Mouse (Mus musculus): ENCODE measurements around the gene Hs6st3. TPM values are rescaled to one million over a fixed set of nuclear protein-coding genes. Genes with fewer than 3 reads are reported as not detected.

Gene Hs6st3
- polyA plus RNA-seq, 1 experiment = not detected

DNA sequence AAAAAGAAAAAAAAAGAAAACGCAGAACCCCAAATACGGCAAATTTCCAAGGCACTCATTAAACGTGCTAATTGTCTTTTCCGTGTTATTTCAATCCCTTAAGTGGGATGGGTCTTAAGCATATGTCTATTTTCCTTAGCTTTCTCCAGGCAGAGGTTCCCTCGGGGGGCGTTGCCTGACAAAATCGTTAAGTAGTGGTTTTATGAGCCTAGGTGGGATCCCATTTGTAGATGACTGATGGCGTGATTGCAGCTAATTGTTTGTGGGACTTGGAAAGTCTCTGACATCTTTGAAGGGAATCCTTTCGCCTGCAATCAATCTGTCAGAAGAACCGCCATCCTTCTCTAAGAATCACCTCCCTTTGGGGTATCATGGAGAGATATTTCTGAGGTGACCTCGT lies 662.7 kb downstream of the Hs6st3 start:
- Histone ChIP-seq H3K4me1 (ENCODE audit: control insufficient read depth, insufficient read depth, low read length) (no peaks in the 10 kb centered on the region), H3K4me3 (replicated peaks; ENCODE audit: control insufficient read depth, low read depth, low read length) (no peak overlapping the region), H3K27ac (ENCODE audit: control insufficient read depth, insufficient read depth, low read depth, low read length, poor library complexity) (no peak overlapping the region)
- TF ChIP-seq CTCF (IDR thresholded peaks at IDR 0.05; ENCODE audit: control insufficient read depth, insufficient read depth, low read length) (no peak), POLR2A (IDR thresholded peaks at IDR 0.05; ENCODE audit: borderline replicate concordance, control insufficient read depth, low read depth, low read length) (no peak)
- 72% methylated on average over 11 of the region's 11 CpGs for WGBS

DNA sequence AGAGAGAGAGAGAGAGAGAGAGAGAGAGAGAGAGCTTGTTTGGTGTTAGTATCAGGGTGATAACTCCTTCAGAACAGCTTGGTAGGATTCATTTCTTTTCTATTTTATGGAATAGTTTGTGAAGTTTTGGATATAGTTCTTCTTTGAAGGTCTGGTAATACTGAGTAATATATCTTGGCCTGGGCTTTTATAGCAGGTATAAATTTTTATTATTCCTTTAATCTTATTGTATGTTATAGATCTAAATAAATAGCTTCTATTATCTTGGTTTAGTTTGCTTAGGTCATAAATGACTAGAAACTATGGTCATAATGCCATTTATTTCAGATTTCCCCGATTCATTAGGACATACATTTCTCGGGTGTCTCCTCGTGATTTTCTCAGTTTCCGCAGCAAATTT lies 675.8 kb downstream of the Hs6st3 start:
- Histone ChIP-seq H3K4me1 (ENCODE audit: control insufficient read depth, insufficient read depth, low read length) (no peaks in the 10 kb centered on the region), H3K4me3 (replicated peaks; ENCODE audit: control insufficient read depth, low read depth, low read length) (no peak overlapping the region), H3K27ac (ENCODE audit: control insufficient read depth, insufficient read depth, low read depth, low read length, poor library complexity) (no peak overlapping the region)
- no peak for TF ChIP-seq CTCF (IDR thresholded peaks at IDR 0.05; ENCODE audit: control insufficient read depth, insufficient read depth, low read length)
- no peak for TF ChIP-seq POLR2A (IDR thresholded peaks at IDR 0.05; ENCODE audit: borderline replicate concordance, control insufficient read depth, low read depth, low read length)
- WGBS = 81% methylated on average over 4 of the region's 4 CpGs

DNA sequence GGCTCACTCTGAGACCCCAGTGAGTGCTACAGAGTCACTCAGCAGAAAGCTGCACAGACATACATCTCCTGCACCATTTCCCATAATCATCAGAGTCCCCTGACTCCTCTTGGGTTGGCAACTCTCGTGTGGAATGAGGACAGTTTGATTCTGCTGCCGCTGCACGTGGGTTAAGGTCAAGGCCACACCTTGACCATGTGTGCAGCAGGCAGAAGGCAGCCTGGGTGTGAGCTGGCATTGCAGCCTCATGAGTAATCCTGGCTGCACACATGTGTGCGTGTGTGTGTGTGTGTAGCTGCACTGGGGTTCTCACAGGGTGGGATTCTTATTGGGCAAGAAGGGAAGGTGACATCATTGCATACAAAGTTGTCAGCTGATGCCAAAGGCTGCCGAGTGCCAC lies 677.5 kb downstream of the Hs6st3 start:
- no peak overlapping the region for H3K27ac ChIP-seq (ENCODE audit: control insufficient read depth, insufficient read depth, low read depth, low read length, poor library complexity)
- H3K4me3 ChIP-seq (replicated peaks; ENCODE audit: control insufficient read depth, low read depth, low read length) = no peak overlapping the region
- WGBS = 79% methylated on average over 5 of the region's 5 CpGs
- no peak for TF ChIP-seq CTCF (IDR thresholded peaks at IDR 0.05; ENCODE audit: control insufficient read depth, insufficient read depth, low read length)
- TF ChIP-seq POLR2A (IDR thresholded peaks at IDR 0.05; ENCODE audit: borderline replicate concordance, control insufficient read depth, low read depth, low read length) = no peak
- no peaks in the 10 kb centered on the region for H3K4me1 ChIP-seq (ENCODE audit: control insufficient read depth, insufficient read depth, low read length)

DNA sequence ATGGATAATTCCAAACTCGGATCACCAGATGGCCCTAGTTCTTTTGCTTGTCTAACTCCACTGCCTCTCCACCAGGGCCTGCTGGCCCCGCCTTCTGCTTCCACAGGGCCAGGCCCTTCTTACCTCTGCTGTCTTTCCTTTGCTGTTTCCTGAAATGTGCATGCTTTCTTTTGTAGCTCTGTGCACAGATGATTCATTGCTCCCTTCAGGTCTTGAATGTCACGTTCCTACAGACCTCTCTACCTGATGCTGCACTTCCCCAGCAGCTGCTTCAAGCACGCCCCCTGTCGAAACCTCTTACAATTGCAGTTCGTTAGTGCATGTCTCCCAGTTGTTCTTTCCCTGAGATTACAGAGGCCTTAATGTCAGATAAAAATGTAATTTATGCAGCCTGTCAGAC lies 682.4 kb downstream of the Hs6st3 start:
- H3K27ac ChIP-seq (ENCODE audit: control insufficient read depth, insufficient read depth, low read depth, low read length, poor library complexity) = no peak overlapping the region
- 57% methylated on average over 6 of the region's 6 CpGs for WGBS
- H3K4me1 ChIP-seq (ENCODE audit: control insufficient read depth, insufficient read depth, low read length) = no peaks in the 10 kb centered on the region
- TF ChIP-seq CTCF (IDR thresholded peaks at IDR 0.05; ENCODE audit: control insufficient read depth, insufficient read depth, low read length) (no peak), POLR2A (IDR thresholded peaks at IDR 0.05; ENCODE audit: borderline replicate concordance, control insufficient read depth, low read depth, low read length) (no peak)
- H3K4me3 ChIP-seq (replicated peaks; ENCODE audit: control insufficient read depth, low read depth, low read length) = no peak overlapping the region

DNA sequence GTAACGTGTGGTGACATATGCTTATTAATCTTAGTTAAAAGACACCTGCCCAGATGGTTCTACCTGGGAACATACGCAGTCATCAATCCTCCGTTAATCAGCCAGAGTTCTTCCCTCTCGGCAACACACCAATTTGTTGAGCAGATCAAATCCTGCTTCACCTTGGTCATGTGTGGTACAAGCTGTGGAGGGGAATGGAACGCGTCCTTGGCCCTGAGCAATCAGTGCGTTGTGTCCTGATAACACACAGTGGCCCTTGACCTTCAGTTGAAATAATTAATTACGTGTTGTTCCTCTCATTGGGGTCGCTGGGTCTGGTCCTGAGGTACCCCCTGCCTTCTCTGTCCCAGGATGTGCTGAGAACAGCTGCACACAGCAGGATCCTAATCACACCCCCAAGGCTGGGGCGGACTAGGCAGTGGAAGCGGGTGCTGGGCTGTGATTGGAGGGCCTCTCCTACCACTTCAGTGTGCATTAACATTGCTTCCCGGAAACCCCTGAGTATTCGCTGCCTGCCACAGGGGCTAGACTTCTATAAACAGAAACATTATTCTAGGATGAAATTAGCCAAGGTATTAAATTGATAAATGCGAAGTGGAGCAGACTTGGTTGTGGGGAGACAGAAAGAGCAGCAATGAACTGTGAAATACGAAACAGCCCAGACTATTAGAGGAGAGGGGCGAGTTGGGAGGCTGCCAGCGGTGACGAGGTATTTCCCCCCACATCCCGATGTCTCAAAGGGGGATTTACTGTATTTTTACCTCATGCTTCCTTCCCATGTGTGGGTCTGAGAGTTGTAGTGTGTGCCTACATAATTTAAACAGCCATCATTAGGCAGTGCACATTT lies 693.2 kb downstream of the Hs6st3 start:
- WGBS = 73% methylated on average over 19 of the region's 19 CpGs
- no peak for TF ChIP-seq CTCF (IDR thresholded peaks at IDR 0.05; ENCODE audit: control insufficient read depth, insufficient read depth, low read length)
- no peak for TF ChIP-seq POLR2A (IDR thresholded peaks at IDR 0.05; ENCODE audit: borderline replicate concordance, control insufficient read depth, low read depth, low read length)
- no peak overlapping the region for H3K27ac ChIP-seq (ENCODE audit: control insufficient read depth, insufficient read depth, low read depth, low read length, poor library complexity)
- H3K4me1 ChIP-seq (ENCODE audit: control insufficient read depth, insufficient read depth, low read length) = no peaks in the 10 kb centered on the region
- no peak overlapping the region for H3K4me3 ChIP-seq (replicated peaks; ENCODE audit: control insufficient read depth, low read depth, low read length)

DNA sequence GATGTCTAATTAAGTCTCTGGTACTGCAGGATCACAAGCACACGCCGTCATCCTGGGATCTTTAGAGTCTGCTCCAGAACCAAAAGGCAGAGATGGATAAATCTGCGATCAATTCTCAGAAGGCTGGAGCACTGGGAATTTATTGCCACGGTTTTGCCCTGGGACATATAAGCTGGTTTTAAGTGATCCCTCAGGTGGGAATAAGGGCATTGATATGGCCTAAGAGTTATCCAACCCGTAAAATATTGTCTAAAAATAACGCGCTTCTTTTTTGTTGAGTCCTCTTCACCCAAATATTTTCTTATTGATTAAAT lies 693.8 kb downstream of the Hs6st3 start:
- Histone ChIP-seq H3K4me3 (replicated peaks; ENCODE audit: control insufficient read depth, low read depth, low read length) (no peak overlapping the region), H3K27ac (ENCODE audit: control insufficient read depth, insufficient read depth, low read depth, low read length, poor library complexity) (no peak overlapping the region), H3K4me1 (ENCODE audit: control insufficient read depth, insufficient read depth, low read length) (no peaks in the 10 kb centered on the region)
- WGBS = 86% methylated on average over 7 of the region's 7 CpGs
- TF ChIP-seq POLR2A (IDR thresholded peaks at IDR 0.05; ENCODE audit: borderline replicate concordance, control insufficient read depth, low read depth, low read length) (no peak), CTCF (IDR thresholded peaks at IDR 0.05; ENCODE audit: control insufficient read depth, insufficient read depth, low read length) (no peak)

DNA sequence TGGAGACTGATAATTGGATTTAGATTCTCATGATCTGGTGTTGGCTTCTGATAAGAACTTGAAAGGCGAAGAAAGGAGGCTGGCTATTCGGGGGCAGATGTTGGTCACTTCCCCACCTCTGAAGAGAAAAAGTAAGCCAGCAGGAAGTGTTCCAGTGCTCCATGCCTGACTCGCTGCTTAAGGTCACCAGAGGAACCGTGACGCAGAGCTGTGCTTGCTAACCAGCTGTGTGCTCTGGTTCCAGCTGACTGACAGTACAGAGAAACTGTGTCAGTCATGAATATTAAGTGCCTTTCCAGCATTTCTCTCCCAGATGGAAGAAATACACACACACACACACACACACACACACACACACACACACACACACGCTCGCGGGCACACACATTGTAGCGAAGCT lies 694.8 kb downstream of the Hs6st3 start:
- Histone ChIP-seq H3K4me3 (replicated peaks; ENCODE audit: control insufficient read depth, low read depth, low read length) (no peak overlapping the region), H3K27ac (ENCODE audit: control insufficient read depth, insufficient read depth, low read depth, low read length, poor library complexity) (no peak overlapping the region), H3K4me1 (ENCODE audit: control insufficient read depth, insufficient read depth, low read length) (no peaks in the 10 kb centered on the region)
- TF ChIP-seq POLR2A (IDR thresholded peaks at IDR 0.05; ENCODE audit: borderline replicate concordance, control insufficient read depth, low read depth, low read length) (no peak), CTCF (IDR thresholded peaks at IDR 0.05; ENCODE audit: control insufficient read depth, insufficient read depth, low read length) (no peak)
- WGBS = 75% methylated on average over 9 of the region's 9 CpGs

DNA sequence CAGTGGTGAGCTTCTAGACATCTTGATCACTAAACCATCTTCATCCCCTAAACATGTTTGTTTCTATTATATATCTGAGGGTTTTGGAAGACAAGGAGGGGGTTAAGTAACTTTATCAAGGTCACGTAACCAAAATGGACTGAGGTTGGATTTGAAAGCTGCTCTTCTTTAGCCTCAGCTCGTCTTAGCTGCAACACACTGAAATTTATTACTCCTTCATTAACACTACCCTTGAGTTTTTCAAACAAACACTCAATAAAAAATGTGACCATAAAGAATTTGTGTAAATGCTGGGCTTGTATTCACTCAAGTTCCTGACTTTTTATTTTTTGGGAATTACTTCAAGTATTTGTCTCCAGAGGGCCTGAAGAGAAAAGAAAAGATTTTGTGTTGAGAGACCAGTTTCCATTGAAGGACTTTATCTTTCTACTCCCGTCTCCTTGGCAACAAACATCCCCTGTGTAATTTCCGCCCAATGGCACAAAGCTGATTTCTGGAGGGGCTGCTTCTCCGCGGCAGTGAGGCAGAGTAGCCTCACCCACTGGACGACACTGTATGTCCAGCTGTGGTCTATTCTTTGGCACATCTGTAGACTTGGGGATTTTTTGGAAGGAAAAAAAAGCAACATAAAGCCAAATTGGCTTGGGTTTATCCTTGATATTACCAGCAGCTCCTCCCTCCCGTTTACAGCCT lies 696.0 kb downstream of the Hs6st3 start:
- H3K27ac ChIP-seq (ENCODE audit: control insufficient read depth, insufficient read depth, low read depth, low read length, poor library complexity) = no peak overlapping the region
- WGBS = 80% methylated on average over 8 of the region's 8 CpGs
- H3K4me3 ChIP-seq (replicated peaks; ENCODE audit: control insufficient read depth, low read depth, low read length) = no peak overlapping the region
- H3K4me1 ChIP-seq (ENCODE audit: control insufficient read depth, insufficient read depth, low read length) = no peaks in the 10 kb centered on the region
- TF ChIP-seq POLR2A (IDR thresholded peaks at IDR 0.05; ENCODE audit: borderline replicate concordance, control insufficient read depth, low read depth, low read length) = no peak
- no peak for TF ChIP-seq CTCF (IDR thresholded peaks at IDR 0.05; ENCODE audit: control insufficient read depth, insufficient read depth, low read length)
